Mouse (Mus musculus): ENCODE data around the gene Rab37.

The Rab37 gene

GRCm38 (mm10) chr11:115091362-115091901 lies at the start of gene Rab37:
Gene Rab37 (plus strand): TSS chr11:115091431.
- in situ Hi-C loops (cut with MseI, MboI): loop anchor here in 1 of 2 experiments (5.0 kb wide), 1 partner anchor 61 kb away; no protein-coding TSS in a partner anchor

GRCm38 (mm10) chr11:115048259-115048658 lies 43.0 kb upstream of the Rab37 start, which contains the start of gene Cd300ld3:
Gene Cd300ld3 (minus strand): TSS chr11:115048409.
- in situ Hi-C loops (cut with MseI, MboI): no loop called here

GRCm38 (mm10) chr11:115049282-115049895 lies 41.8 kb upstream of the Rab37 start:
- in situ Hi-C loops (cut with MseI, MboI): no loop called here

- in situ Hi-C loops (cut with MseI, MboI): loop anchor here in 1 of 2 experiments (10.0 kb wide), 2 partner anchors 57 to 117 kb away; partner anchors contain the start of gene Cd300lb
These were observed 39.0 kb upstream of the Rab37 start for GRCm38 (mm10) chr11:115052206-115052605.

- in situ Hi-C loops (cut with MseI, MboI): loop anchor here in 1 of 2 experiments (10.0 kb wide), 2 partner anchors 58 to 118 kb away; partner anchors contain the start of gene Cd300lb
These were observed 38.2 kb upstream of the Rab37 start for GRCm38 (mm10) chr11:115052991-115053390.

- in situ Hi-C loops (cut with MseI, MboI): loop anchor here in 1 of 2 experiments (10.0 kb wide), 2 partner anchors 60 to 120 kb away; partner anchors contain the start of gene Cd300lb
These were observed 36.7 kb upstream of the Rab37 start for GRCm38 (mm10) chr11:115054537-115054936.

- in situ Hi-C loops (cut with MseI, MboI): loop anchor here in 1 of 2 experiments (10.0 kb wide), 2 partner anchors 64 to 124 kb away; partner anchors contain the start of gene Cd300lb
These were observed 32.5 kb upstream of the Rab37 start for GRCm38 (mm10) chr11:115058701-115059100.

- in situ Hi-C loops (cut with MseI, MboI): loop anchor here in 1 of 2 experiments (10.0 kb wide), 2 partner anchors 65 to 125 kb away; partner anchors contain the start of gene Cd300lb
These were observed 31.4 kb upstream of the Rab37 start for GRCm38 (mm10) chr11:115059797-115060196.

- in situ Hi-C loops (cut with MseI, MboI): no loop called here
These were observed 29.2 kb upstream of the Rab37 start, which contains the start of gene Cd300e for GRCm38 (mm10) chr11:115062077-115062476. Gene Cd300e (minus strand): TSS chr11:115062177.

- in situ Hi-C loops (cut with MseI, MboI): no loop called here
These were observed 24.5 kb upstream of the Rab37 start for GRCm38 (mm10) chr11:115066768-115067167.

- in situ Hi-C loops (cut with MseI, MboI): no loop called here
These were observed 20.1 kb upstream of the Rab37 start for GRCm38 (mm10) chr11:115071015-115071551.

GRCm38 (mm10) chr11:115071631-115072294 lies 19.5 kb upstream of the Rab37 start:
- in situ Hi-C loops (cut with MseI, MboI): no loop called here

- in situ Hi-C loops (cut with MseI, MboI): no loop called here
These were observed 18.2 kb upstream of the Rab37 start for GRCm38 (mm10) chr11:115073002-115073401.

GRCm38 (mm10) chr11:115075407-115075806 lies 15.8 kb upstream of the Rab37 start:
- in situ Hi-C loops (cut with MseI, MboI): no loop called here

- in situ Hi-C loops (cut with MseI, MboI): no loop called here
These were observed 15.4 kb upstream of the Rab37 start for GRCm38 (mm10) chr11:115075859-115076258.

GRCm38 (mm10) chr11:115077436-115077835 lies 13.8 kb upstream of the Rab37 start:
- in situ Hi-C loops (cut with MseI, MboI): no loop called here

GRCm38 (mm10) chr11:115078680-115079079 lies 12.6 kb upstream of the Rab37 start:
- in situ Hi-C loops (cut with MseI, MboI): no loop called here

GRCm38 (mm10) chr11:115080886-115081285 lies 10.3 kb upstream of the Rab37 start:
- in situ Hi-C loops (cut with MseI, MboI): loop anchor here in 1 of 2 experiments (5.0 kb wide), 1 partner anchor 71 kb away; no protein-coding TSS in a partner anchor

GRCm38 (mm10) chr11:115081373-115081772 lies 9.9 kb upstream of the Rab37 start:
- in situ Hi-C loops (cut with MseI, MboI): loop anchor here in 1 of 2 experiments (5.0 kb wide), 1 partner anchor 71 kb away; no protein-coding TSS in a partner anchor

- in situ Hi-C loops (cut with MseI, MboI): loop anchor here in 1 of 2 experiments (5.0 kb wide), 1 partner anchor 70 kb away; no protein-coding TSS in a partner anchor
These were observed 9.0 kb upstream of the Rab37 start for GRCm38 (mm10) chr11:115082196-115082595.

GRCm38 (mm10) chr11:115083376-115084139 lies 7.7 kb upstream of the Rab37 start:
- in situ Hi-C loops (cut with MseI, MboI): loop anchor here in 1 of 2 experiments (5.0 kb wide), 1 partner anchor 69 kb away; no protein-coding TSS in a partner anchor

Data from mouse trophoblast stem cell (cell line).